Mouse (Mus musculus) inflammation-experienced regulatory T-cells, adult 6 months (primary cell): Measurements from ENCODE around the gene Gm5591. TPM values are rescaled to one million over a fixed set of nuclear protein-coding genes. Genes with fewer than 3 reads are reported as not detected.
"Not testable (repeated sequence)": the region's sequence is repeated elsewhere in the genome, so short reads cannot be mapped to it uniquely, and the experiment has no call there.

ENCODE experiments used
- ATAC-seq: one replicate; pipeline ENCODE4 v1.8.0; 2017
- polyA plus RNA-seq, 3 experiments: library from polyadenylated mRNA; unstranded; fragments of 100-300 nt; shearing (Covaris generic); gene quantifications; one replicate each; pipeline ENCODE4 v1.2.1; 2017

The Gm5591 gene
- not detected for polyA plus RNA-seq

DNA sequence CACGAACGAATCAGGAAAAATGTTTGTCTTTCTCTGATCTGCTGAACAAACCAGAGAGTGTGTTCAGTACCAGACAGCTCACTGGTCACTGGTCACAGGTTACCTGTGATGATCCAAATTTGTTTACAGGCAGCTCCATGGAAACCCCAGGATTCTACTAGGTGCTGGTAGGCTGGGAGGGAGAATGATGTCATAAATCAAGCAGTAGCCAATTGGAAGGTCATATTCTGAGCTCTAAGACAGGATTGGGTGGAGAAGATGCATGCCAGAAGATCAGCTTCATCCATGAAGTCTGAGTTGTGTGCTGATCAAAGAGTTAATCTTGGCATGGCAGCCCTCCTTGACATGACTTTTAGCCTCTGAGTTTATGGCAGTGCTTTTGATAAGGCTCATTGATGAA lies at the start of gene Gm5591:
Gene Gm5591 (minus strand): TSS at position 101 of the 400 bp plus-strand sequence.
- ATAC-seq: not testable (repeated sequence)

DNA sequence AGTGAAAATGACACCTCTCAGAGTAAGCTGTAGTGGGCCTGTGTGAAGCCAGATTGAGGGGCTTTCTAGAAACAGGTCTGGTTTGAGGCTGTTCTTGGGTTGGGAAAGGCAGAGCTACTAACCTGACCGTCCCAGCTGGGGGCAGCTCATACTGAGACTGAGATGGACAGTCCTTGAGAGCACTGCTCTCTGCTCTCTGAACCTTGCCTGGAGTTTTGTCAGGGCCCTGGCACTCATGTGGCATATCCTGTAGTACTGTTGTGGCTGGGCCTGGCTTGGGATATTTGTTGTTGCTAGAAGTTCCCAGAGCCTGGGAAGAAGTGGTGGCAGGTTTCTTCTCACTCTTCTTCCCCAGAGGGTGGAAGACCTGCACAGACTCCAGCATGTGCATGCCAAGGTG lies 39.5 kb downstream of the Gm5591 start:
- ATAC-seq: not testable (repeated sequence)
